Mouse (Mus musculus) liver, embryonic 16.5 days (tissue): ENCODE results near the gene Glis1. TPM values are rescaled to one million over a fixed set of nuclear protein-coding genes. Genes with fewer than 3 reads are reported as not detected.

ENCODE experiments used
- ATAC-seq: fragments of 200-750 bp; cut with Nextera tagmentation; 2 replicates; pipeline ENCODE4 v1.8.0; 2017; ENCODE audit warnings: low read depth, mild to moderate bottlenecking, moderate number of reproducible peaks, moderate library complexity
- H3K27ac ChIP-seq: fragments of 300-500 bp; sonication (generic); 2 replicates; pipeline ENCODE4 v1.5.1; 2014; ENCODE audit warnings: mild to moderate bottlenecking, low read length
- H3K27me3 ChIP-seq: fragments of 300-500 bp; sonication (generic); 2 replicates; pipeline ENCODE4 v1.6.1; 2014; ENCODE audit warnings: low read depth, low read length, mixed read lengths; ENCODE audit not compliant: control insufficient read depth, insufficient read depth
- H3K36me3 ChIP-seq: fragments of 300-500 bp; sonication (generic); 2 replicates; pipeline ENCODE4 v1.6.1; 2014; ENCODE audit warnings: mild to moderate bottlenecking; ENCODE audit not compliant: control insufficient read depth, insufficient read depth
- H3K4me1 ChIP-seq: fragments of 300-500 bp; sonication (generic); 2 replicates; pipeline ENCODE4 v1.6.1; 2014; ENCODE audit warnings: low read depth, low read length, mixed read lengths; ENCODE audit not compliant: control insufficient read depth
- H3K4me2 ChIP-seq: fragments of 300-500 bp; sonication (generic); 2 replicates; pipeline ENCODE4 v1.6.1; 2014; ENCODE audit warnings: low read depth, low read length, mixed read lengths
- H3K4me3 ChIP-seq: fragments of 300-500 bp; sonication (generic); 2 replicates; pipeline ENCODE4 v1.5.1; 2014; ENCODE audit warnings: low read depth, mild to moderate bottlenecking, low read length
- H3K9ac ChIP-seq: fragments of 300-500 bp; sonication (generic); 2 replicates; pipeline ENCODE4 v1.6.1; 2014; ENCODE audit warnings: low read depth, low read length
- H3K9me3 ChIP-seq: fragments of 300-500 bp; sonication (generic); replicated peaks from 2 replicates; pipeline ENCODE4 v1.6.1; 2016; ENCODE audit warnings: low read length; ENCODE audit not compliant: control insufficient read depth
- WGBS: fragments of 180-500 bp; shearing (Covaris S2); extraction: QIAGEN DNeasy Blood & Tissue Kit; methylation state at CpG from one replicate; pipeline ENCODE4 v1.1.7; 2014; ENCODE audit not compliant: insufficient replicate concordance; 5-methylcytosine and 5-hydroxymethylcytosine counted together
- polyA plus RNA-seq: library from polyadenylated mRNA; unstranded; fragments of >200 nt; fragmentation: Nextera tagmentation; extraction: Ambion mirVana; gene quantifications from 2 replicates; pipeline ENCODE4 v1.2.1, GENCODE M21; 2015

Gene Glis1
- polyA plus RNA-seq = 0.18 and 0.55 TPM in 2 replicates

DNA sequence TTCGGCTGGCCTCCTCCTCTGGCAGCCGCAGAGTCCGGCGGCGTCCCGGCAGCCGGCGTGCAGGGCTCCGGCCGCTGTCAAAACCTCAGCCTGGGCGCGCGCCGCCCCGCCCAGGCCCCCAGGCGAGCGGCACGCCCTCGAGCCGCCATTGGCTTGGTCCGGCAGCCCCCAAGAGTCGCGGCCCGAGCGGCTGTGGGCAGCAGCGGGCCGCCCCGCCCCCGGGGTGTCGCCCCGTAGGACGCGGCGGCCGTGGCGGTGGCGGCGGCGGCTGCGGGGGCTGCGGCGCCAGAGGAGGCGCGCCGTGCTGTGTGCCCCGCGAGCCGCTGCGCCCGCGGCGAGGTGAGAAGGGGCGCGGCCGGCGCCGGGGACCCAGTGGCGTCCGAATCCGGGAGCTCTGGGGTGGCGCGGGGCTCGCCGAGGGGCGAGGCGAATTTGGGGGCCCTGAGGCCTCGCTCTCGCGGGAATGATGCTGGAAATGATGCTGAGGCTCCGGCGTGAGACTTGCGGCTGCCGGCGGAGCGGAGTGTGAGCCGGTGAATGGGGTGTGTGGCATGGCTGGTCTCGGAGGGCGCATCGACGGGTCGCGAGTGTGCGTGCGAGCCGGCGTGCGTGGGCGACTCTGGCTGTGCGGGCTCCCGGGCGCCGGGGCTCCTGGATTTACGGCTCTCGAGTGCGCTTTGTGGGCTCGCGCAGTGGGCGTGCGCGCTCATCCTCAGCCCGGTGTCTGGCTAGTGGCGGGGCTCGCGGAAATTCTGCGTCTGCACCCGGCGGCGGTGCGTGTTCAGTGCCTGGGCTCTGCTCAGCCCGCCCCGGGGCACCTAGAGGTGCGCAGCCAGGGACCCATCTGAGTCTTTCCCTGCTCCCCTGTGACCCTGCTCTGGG, at the start of gene Glis1:
Gene Glis1, plus strand, starts transcription at position 236 of the 882 bp plus-strand sequence.
- WGBS = under 1% methylated on average over 93 of the region's 112 CpGs
- peak within 1 kb of the TSS; percentile 60 for H3K4me3 ChIP-seq
- peaks cover 3% of the 10 kb centered on the region; the same call in 1 of the 2 replicates for H3K4me1 ChIP-seq
- peaks cover 64% of the 10 kb centered on the region for H3K27me3 ChIP-seq
- H3K27ac ChIP-seq = no peak within 1 kb of the TSS
- no peaks in the 10 kb centered on the region for H3K9me3 ChIP-seq
- H3K9ac ChIP-seq = no peak within 1 kb of the TSS
- peak within 1 kb of the TSS; percentile 76 for H3K4me2 ChIP-seq
- no peaks in the 10 kb centered on the region for H3K36me3 ChIP-seq
- ATAC-seq = peak; percentile 86

DNA sequence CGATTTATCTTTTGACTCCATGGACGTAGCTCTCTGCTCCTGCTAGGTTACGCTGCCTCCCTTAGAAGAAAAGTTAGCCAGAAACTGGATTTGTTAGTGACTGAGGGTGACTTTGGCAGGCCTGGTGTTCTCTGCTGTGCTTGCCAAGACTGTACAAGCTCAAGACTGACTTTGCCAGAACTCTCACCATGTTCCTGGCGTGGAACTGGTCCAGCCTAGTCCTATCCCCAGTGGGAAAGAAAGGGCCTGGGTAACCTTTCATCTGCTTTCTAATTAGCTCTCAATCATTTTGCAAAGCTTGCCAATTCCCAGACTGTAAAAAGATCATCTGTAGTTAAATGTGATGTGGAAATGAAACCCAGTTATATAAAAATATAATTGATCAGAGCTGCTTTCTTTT, 47.4 kb upstream of the Glis1 start:
- no peak for ATAC-seq
- 84% methylated on average over 4 of the region's 4 CpGs for WGBS
- Histone ChIP-seq H3K27ac (no peak overlapping the region), H3K27me3 (no peaks in the 10 kb centered on the region), H3K4me1 (no peaks in the 10 kb centered on the region), H3K9me3 (no peaks in the 10 kb centered on the region), H3K36me3 (peaks cover 50% of the 10 kb centered on the region), H3K9ac (no peak overlapping the region), H3K4me3 (no peak overlapping the region), H3K4me2 (no peak overlapping the region)

DNA sequence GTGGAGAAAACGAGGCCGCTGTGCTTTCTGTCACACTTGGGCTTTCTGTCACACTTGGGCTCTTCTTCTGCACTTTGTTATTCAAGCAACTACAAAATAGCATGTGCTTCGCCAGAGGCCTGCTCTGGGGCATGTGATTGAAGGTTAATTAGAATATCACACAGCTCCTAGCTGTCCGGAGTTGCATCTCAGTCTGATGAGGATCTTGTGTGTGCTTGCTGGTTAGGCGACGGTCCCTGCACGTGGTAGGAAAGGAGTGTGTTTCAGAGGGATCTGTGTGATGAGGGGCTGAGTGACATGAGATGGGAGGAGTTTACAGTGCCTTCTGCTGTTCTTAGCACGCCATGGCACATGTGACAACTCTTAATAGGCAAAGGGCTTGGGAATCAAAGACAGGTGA, 46.9 kb upstream of the Glis1 start:
- Histone ChIP-seq H3K27ac (no peak overlapping the region), H3K4me2 (no peak overlapping the region), H3K4me3 (no peak overlapping the region), H3K4me1 (no peaks in the 10 kb centered on the region), H3K36me3 (peaks cover 50% of the 10 kb centered on the region), H3K9ac (no peak overlapping the region), H3K9me3 (no peaks in the 10 kb centered on the region), H3K27me3 (no peaks in the 10 kb centered on the region)
- ATAC-seq = no peak
- 82% methylated on average over 8 of the region's 8 CpGs for WGBS

DNA sequence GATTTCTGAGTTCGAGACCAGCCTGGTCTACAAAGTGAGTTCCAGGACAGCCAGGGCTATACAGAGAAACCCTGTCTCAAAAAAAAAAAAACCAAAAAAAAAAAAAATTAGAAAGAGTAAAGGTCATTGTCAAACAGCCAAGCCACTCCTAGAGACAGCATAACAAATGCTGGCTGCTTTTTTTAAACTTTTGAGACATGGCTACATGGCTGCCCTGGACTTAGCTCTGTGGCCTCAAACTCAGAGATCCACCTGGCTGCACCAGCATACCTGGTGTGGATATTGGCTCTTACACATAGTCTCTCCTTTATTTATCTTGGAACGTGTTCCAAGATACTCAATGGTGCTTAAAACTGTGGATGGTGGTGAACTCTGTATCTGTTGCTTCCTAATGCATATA, 46.1 kb upstream of the Glis1 start:
- H3K36me3 ChIP-seq = peaks cover 48% of the 10 kb centered on the region
- no peak overlapping the region for H3K4me3 ChIP-seq
- no peaks in the 10 kb centered on the region for H3K27me3 ChIP-seq
- no peak for ATAC-seq
- H3K9ac ChIP-seq = no peak overlapping the region
- no peaks in the 10 kb centered on the region for H3K9me3 ChIP-seq
- 82% methylated on average over 2 of the region's 2 CpGs for WGBS
- H3K4me1 ChIP-seq = no peaks in the 10 kb centered on the region
- no peak overlapping the region for H3K27ac ChIP-seq
- no peak overlapping the region for H3K4me2 ChIP-seq

DNA sequence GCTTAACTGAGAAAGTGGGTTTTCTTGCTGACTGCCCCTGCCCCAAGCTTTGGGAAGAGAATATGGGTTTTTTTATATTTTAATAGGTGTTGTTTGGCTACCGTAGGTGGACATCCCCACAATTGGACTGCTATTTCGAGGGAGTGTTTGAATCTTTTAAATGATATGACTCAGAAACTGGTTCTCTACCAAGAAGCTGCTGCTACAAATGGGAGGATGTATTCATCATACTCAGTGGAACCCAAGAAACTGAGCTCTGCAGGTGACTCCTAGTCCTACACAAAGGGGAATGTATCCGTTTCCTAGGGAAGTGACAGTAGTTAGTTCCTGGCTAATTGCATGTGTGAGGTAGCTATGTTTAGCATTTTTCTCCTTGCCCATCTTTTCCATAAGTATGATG, 45.0 kb upstream of the Glis1 start:
- Histone ChIP-seq H3K27me3 (no peaks in the 10 kb centered on the region), H3K9ac (no peak overlapping the region), H3K9me3 (no peaks in the 10 kb centered on the region), H3K4me3 (no peak overlapping the region), H3K36me3 (peaks cover 50% of the 10 kb centered on the region), H3K4me2 (no peak overlapping the region), H3K27ac (no peak overlapping the region), H3K4me1 (no peaks in the 10 kb centered on the region)
- 77% methylated on average over 3 of the region's 3 CpGs for whole genome bisulfite sequencing
- no peak for ATAC-seq

DNA sequence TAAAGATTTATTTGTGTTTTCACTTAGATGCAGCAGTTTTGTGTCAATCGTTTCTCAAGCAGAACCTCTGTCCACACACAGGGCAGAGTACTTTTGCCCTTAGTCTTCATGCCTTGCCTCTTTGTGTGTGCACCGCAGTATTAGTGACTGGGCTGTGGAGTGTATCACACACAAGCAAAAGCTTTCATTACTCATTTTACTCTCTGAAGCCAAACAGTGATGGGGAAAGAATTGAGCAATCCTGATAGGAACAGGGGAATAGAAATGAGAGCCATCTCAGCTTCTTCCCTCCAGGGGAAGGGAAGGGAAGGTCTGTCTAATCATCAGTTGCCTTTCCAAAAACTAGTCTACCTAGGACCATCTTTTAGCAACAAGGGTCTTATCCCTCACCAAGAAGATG, 40.6 kb upstream of the Glis1 start:
- H3K9me3 ChIP-seq = no peaks in the 10 kb centered on the region
- 81% methylated on average over 2 of the region's 2 CpGs for WGBS
- H3K9ac ChIP-seq = no peak overlapping the region
- ATAC-seq = no peak
- H3K27me3 ChIP-seq = no peaks in the 10 kb centered on the region
- H3K4me3 ChIP-seq = no peak overlapping the region
- no peaks in the 10 kb centered on the region for H3K4me1 ChIP-seq
- peaks cover 37% of the 10 kb centered on the region for H3K36me3 ChIP-seq
- H3K4me2 ChIP-seq = no peak overlapping the region
- H3K27ac ChIP-seq = no peak overlapping the region

DNA sequence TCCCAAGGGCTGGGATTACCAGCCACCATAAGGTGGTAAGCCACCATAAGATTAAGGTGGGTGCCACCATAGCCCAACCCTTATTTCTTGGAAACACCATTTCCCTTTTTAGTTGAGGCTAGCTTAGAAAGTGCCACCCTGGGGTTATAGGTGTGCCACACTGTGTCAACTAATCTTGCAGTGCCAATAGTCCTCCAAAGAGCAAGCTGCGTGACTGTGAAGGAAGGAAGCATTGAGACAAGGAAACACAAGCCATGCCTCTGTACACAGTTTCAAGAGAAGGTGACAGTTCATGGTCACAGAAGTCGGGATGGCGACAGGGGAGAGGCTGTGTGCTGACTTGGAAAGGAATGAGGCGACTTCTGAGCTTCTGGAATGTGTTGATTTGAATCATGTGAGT, 14.2 kb upstream of the Glis1 start:
- ATAC-seq = no peak
- WGBS = 64% methylated on average over 4 of the region's 4 CpGs

DNA sequence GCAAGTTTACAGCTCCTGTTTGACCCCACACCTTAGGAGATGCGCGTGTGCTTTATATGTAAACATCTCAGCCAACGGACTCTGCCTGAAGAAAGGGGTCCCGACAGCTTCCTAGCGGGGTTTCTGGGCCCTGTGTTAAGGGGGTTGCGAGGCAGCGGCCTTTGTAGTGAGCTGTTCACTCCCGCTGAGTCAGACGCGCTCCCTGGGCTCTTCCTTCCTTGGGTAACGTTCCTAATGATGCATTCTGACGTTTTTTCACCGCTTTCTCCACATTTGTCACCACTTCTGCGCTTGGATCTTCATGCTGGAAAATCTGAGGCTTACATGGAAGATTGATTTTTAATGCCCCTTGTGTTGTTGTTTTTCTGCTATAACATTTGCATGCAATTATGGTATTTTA, 12.7 kb upstream of the Glis1 start:
- H3K36me3 ChIP-seq = no peaks in the 10 kb centered on the region
- H3K27me3 ChIP-seq = peaks cover 3% of the 10 kb centered on the region; the same call in 1 of the 2 replicates
- no peak overlapping the region for H3K9ac ChIP-seq
- no peak for ATAC-seq
- 4% methylated on average over 14 of the region's 14 CpGs for WGBS
- H3K4me3 ChIP-seq = peak overlapping the region; percentile 28
- no peak overlapping the region for H3K27ac ChIP-seq
- H3K9me3 ChIP-seq = no peaks in the 10 kb centered on the region
- peaks cover 3% of the 10 kb centered on the region for H3K4me1 ChIP-seq
- H3K4me2 ChIP-seq = peak overlapping the region; percentile 53

More for the DNA sequence above, 14.2 kb upstream of the Glis1 start:
- H3K27ac ChIP-seq = no peak overlapping the region
- H3K36me3 ChIP-seq = no peaks in the 10 kb centered on the region
- peaks cover 3% of the 10 kb centered on the region for H3K4me1 ChIP-seq
- H3K27me3 ChIP-seq = peaks cover 3% of the 10 kb centered on the region; the same call in 1 of the 2 replicates
- H3K9ac ChIP-seq = no peak overlapping the region
- H3K4me2 ChIP-seq = no peak overlapping the region
- no peaks in the 10 kb centered on the region for H3K9me3 ChIP-seq
- H3K4me3 ChIP-seq = no peak overlapping the region

DNA sequence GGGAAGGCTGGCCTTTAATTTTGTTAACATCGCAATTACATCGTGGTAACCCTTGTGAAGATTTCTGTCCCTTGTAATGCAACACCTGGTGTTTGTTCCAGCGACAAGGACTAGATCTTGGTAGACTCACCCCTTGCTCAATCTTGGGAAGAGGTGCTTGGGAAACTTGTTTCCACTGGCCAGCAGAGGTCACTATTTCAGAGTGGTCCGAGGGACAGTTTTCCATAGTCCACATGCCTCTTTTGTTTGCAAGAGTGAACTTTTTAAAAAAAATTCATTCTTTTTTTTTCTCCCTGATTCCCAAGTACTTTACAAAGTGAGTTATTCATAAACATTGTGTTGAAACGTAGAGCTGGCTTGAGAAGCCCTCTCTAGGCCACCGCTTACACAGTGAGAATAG, 12.2 kb upstream of the Glis1 start:
- Histone ChIP-seq H3K4me3 (no peak overlapping the region), H3K27ac (no peak overlapping the region), H3K4me1 (peaks cover 3% of the 10 kb centered on the region), H3K27me3 (peaks cover 3% of the 10 kb centered on the region; the same call in 1 of the 2 replicates), H3K4me2 (no peak overlapping the region), H3K36me3 (no peaks in the 10 kb centered on the region), H3K9me3 (no peaks in the 10 kb centered on the region), H3K9ac (no peak overlapping the region)
- 26% methylated on average over 6 of the region's 6 CpGs for WGBS
- no peak for ATAC-seq
